Mouse (Mus musculus) frontal cortex, adult 2 months (tissue): ENCODE results near the gene Morn3. TPM values are rescaled to one million over a fixed set of nuclear protein-coding genes. Genes with fewer than 3 reads are reported as not detected.

Experiments
- DNase-seq, 2 experiments: peaks; one replicate each; pipeline ENCODE4 v3.0.0; 2022; ENCODE audit warnings: low spot score in 1 of 2; ENCODE audit errors: extremely low spot score in 1 of 2
- polyA plus RNA-seq: library from polyadenylated mRNA; depleted of rRNA; stranded (reverse); fragments of >200 nt; gene quantifications from 2 replicates; pipeline ENCODE4 v1.2.3, GENCODE M21; 2012

The Morn3 gene
- polyA plus RNA-seq, 1 experiment, result not detected

- DNase-seq, result no peak
These were observed 14.0 kb upstream of the Morn3 start for GRCm38 (mm10) chr5:123060706-123061401.

GRCm38 (mm10) chr5:123059757-123060520, 13.1 kb upstream of the Morn3 start:
- DNase-seq, result peak in 1 of 2 experiments; percentile 64

GRCm38 (mm10) chr5:123058251-123059102, 11.7 kb upstream of the Morn3 start:
- DNase-seq, result no peak

GRCm38 (mm10) chr5:123057366-123058250, 10.8 kb upstream of the Morn3 start:
- peak; percentile 99 for DNase-seq

GRCm38 (mm10) chr5:123051736-123052135, 4.9 kb upstream of the Morn3 start:
- DNase-seq, result no peak

GRCm38 (mm10) chr5:123050918-123051317, 4.1 kb upstream of the Morn3 start:
- DNase-seq, result no peak

GRCm38 (mm10) chr5:123049271-123049670, 2.5 kb upstream of the Morn3 start:
- DNase-seq, result peak in 1 of 2 experiments; percentile 40

- DNase-seq, result peak in 1 of 2 experiments; percentile 77
These were observed 1.1 kb downstream of the Morn3 start for GRCm38 (mm10) chr5:123045561-123046295.

GRCm38 (mm10) chr5:123043856-123044255, 3.0 kb downstream of the Morn3 start:
- DNase-seq, result no peak

- no peak for DNase-seq
These were observed 6.0 kb downstream of the Morn3 start for GRCm38 (mm10) chr5:123040796-123041195.

- DNase-seq, result peak in 1 of 2 experiments; percentile 31
These were observed 7.6 kb downstream of the Morn3 start for GRCm38 (mm10) chr5:123039120-123039752.

GRCm38 (mm10) chr5:123038115-123038514, 8.7 kb downstream of the Morn3 start:
- DNase-seq, result no peak

GRCm38 (mm10) chr5:123035564-123035963, 11.3 kb downstream of the Morn3 start:
- DNase-seq, result no peak

GRCm38 (mm10) chr5:123035089-123035488, 11.7 kb downstream of the Morn3 start:
- DNase-seq, result no peak

- no peak for DNase-seq
These were observed 13.1 kb downstream of the Morn3 start for GRCm38 (mm10) chr5:123033646-123034160.

- no peak for DNase-seq
These were observed 15.5 kb downstream of the Morn3 start for GRCm38 (mm10) chr5:123031312-123031711.

GRCm38 (mm10) chr5:123029729-123030128, 17.1 kb downstream of the Morn3 start:
- DNase-seq, result no peak

- DNase-seq, result no peak
These were observed 19.4 kb downstream of the Morn3 start for GRCm38 (mm10) chr5:123027436-123027835.

GRCm38 (mm10) chr5:123026414-123026813, 20.4 kb downstream of the Morn3 start:
- no peak for DNase-seq
